Mouse (Mus musculus) lung, embryonic 16.5 days (tissue): Measurements from ENCODE around the gene Commd8. TPM values are rescaled to one million over a fixed set of nuclear protein-coding genes. Genes with fewer than 3 reads are reported as not detected.

Experiments used
- ATAC-seq: fragments of 200-750 bp; cut with Nextera tagmentation; 2 replicates; pipeline ENCODE4 v1.8.0; 2017; ENCODE audit warnings: low read depth, mild to moderate bottlenecking, moderate library complexity
- H3K27ac ChIP-seq: fragments of 300-500 bp; sonication (generic); 2 replicates; pipeline ENCODE4 v1.5.1; 2014; ENCODE audit warnings: mild to moderate bottlenecking, control low read depth, low read length
- H3K27me3 ChIP-seq: fragments of 300-500 bp; sonication (generic); 2 replicates; pipeline ENCODE4 v1.6.1; 2014; ENCODE audit warnings: low read depth, low read length, mixed read lengths; ENCODE audit not compliant: control insufficient read depth, insufficient read depth
- H3K36me3 ChIP-seq: fragments of 300-500 bp; sonication (generic); 2 replicates; pipeline ENCODE4 v1.6.1; 2014; ENCODE audit warnings: low read length; ENCODE audit not compliant: control insufficient read depth, insufficient read depth
- H3K4me1 ChIP-seq: fragments of 300-500 bp; sonication (generic); replicated peaks from 2 replicates; pipeline ENCODE4 v1.6.1; 2014; ENCODE audit warnings: low read length, mixed read lengths; ENCODE audit not compliant: control insufficient read depth, insufficient read depth
- H3K4me2 ChIP-seq: fragments of 300-500 bp; sonication (generic); 2 replicates; pipeline ENCODE4 v1.6.1; 2014; ENCODE audit warnings: low read depth, low read length, control low read depth
- H3K4me3 ChIP-seq: fragments of 300-500 bp; sonication (generic); 2 replicates; pipeline ENCODE4 v1.5.1; 2014; ENCODE audit warnings: mild to moderate bottlenecking, low read length, control low read depth
- H3K9ac ChIP-seq: fragments of 300-500 bp; sonication (generic); 2 replicates; pipeline ENCODE4 v1.6.1; 2014; ENCODE audit warnings: low read length, control low read depth
- H3K9me3 ChIP-seq: fragments of 300-500 bp; sonication (generic); 2 replicates; pipeline ENCODE4 v1.6.1; 2016; ENCODE audit warnings: low read length; ENCODE audit not compliant: control insufficient read depth
- WGBS: fragments of 180-500 bp; shearing (Covaris S2); extraction: QIAGEN DNeasy Blood & Tissue Kit; methylation state at CpG from one replicate; pipeline ENCODE4 v1.1.7; 2014; 5-methylcytosine and 5-hydroxymethylcytosine counted together
- polyA plus RNA-seq: library from polyadenylated mRNA; unstranded; fragments of >200 nt; fragmentation: Nextera tagmentation; extraction: Ambion mirVana; gene quantifications from 2 replicates; pipeline ENCODE4 v1.2.1, GENCODE M21; 2015

The Commd8 gene
- polyA plus RNA-seq, 1 experiment from 2014 or later: 132 TPM

- no peak overlapping the region for H3K9ac ChIP-seq
- no peak for ATAC-seq
- H3K4me2 ChIP-seq: no peak overlapping the region
- no peak overlapping the region for H3K4me3 ChIP-seq
- H3K27ac ChIP-seq: no peak overlapping the region
- H3K9me3 ChIP-seq: no peaks in the 10 kb centered on the region
- WGBS: 57% methylated on average over 10 of the region's 10 CpGs
- no peaks in the 10 kb centered on the region for H3K27me3 ChIP-seq
- H3K4me1 ChIP-seq: peaks cover 10% of the 10 kb centered on the region
- H3K36me3 ChIP-seq: no peaks in the 10 kb centered on the region
Observed at GRCm38 (mm10) chr5:72202016-72202415, 34.0 kb upstream of the Commd8 start.

GRCm38 (mm10) chr5:72201600-72201999 is 33.6 kb upstream of the Commd8 start:
- no peaks in the 10 kb centered on the region for H3K27me3 ChIP-seq
- 33% methylated on average over 7 of the region's 7 CpGs for WGBS
- H3K9ac ChIP-seq: no peak overlapping the region
- H3K27ac ChIP-seq: no peak overlapping the region
- H3K36me3 ChIP-seq: no peaks in the 10 kb centered on the region
- H3K4me3 ChIP-seq: no peak overlapping the region
- no peak overlapping the region for H3K4me2 ChIP-seq
- H3K4me1 ChIP-seq: peaks cover 10% of the 10 kb centered on the region
- no peaks in the 10 kb centered on the region for H3K9me3 ChIP-seq
- no peak for ATAC-seq

DNA sequence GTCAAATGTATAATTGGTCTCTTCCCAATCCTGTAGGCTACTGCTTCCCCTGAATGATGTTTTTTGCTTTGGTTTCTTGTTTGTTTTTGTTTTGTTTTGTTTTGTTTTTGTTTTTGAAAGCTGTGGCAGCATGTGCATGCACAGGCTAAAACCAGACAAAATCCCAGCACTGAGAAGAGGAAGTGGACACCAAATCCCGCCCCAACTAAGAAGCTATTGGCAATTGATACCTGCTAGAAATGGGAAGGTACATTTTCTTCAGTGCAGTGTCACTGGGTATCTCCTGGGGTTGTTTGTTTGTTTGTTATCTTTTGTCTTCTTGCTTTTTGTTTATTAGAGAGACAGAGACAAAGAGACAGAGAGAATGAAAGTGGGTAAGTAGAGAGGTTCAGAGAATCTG is 27.5 kb upstream of the Commd8 start:
- 73% methylated on average over 1 of the region's 1 CpGs for WGBS

GRCm38 (mm10) chr5:72191932-72192331 is 23.9 kb upstream of the Commd8 start:
- H3K4me3 ChIP-seq: no peak overlapping the region
- H3K4me1 ChIP-seq: no peaks in the 10 kb centered on the region
- no peak overlapping the region for H3K4me2 ChIP-seq
- no peak overlapping the region for H3K9ac ChIP-seq
- no peaks in the 10 kb centered on the region for H3K27me3 ChIP-seq
- no peak overlapping the region for H3K27ac ChIP-seq
- ATAC-seq: no peak
- no peaks in the 10 kb centered on the region for H3K36me3 ChIP-seq
- no peaks in the 10 kb centered on the region for H3K9me3 ChIP-seq
- 72% methylated on average over 5 of the region's 5 CpGs for WGBS

More for the DNA sequence above, 27.5 kb upstream of the Commd8 start:
- no peak for ATAC-seq
- H3K27ac ChIP-seq: no peak overlapping the region
- no peaks in the 10 kb centered on the region for H3K4me1 ChIP-seq
- H3K27me3 ChIP-seq: no peaks in the 10 kb centered on the region
- H3K9ac ChIP-seq: no peak overlapping the region
- no peak overlapping the region for H3K4me3 ChIP-seq
- H3K36me3 ChIP-seq: no peaks in the 10 kb centered on the region
- H3K9me3 ChIP-seq: no peaks in the 10 kb centered on the region
- no peak overlapping the region for H3K4me2 ChIP-seq

- Histone ChIP-seq H3K4me3 (no peak overlapping the region), H3K27ac (no peak overlapping the region), H3K27me3 (no peaks in the 10 kb centered on the region), H3K36me3 (no peaks in the 10 kb centered on the region), H3K9ac (no peak overlapping the region), H3K4me2 (no peak overlapping the region), H3K9me3 (no peaks in the 10 kb centered on the region), H3K4me1 (no peaks in the 10 kb centered on the region)
- no peak for ATAC-seq
- WGBS: 77% methylated on average over 7 of the region's 7 CpGs
Observed at GRCm38 (mm10) chr5:72191154-72191553, 23.2 kb upstream of the Commd8 start.

DNA sequence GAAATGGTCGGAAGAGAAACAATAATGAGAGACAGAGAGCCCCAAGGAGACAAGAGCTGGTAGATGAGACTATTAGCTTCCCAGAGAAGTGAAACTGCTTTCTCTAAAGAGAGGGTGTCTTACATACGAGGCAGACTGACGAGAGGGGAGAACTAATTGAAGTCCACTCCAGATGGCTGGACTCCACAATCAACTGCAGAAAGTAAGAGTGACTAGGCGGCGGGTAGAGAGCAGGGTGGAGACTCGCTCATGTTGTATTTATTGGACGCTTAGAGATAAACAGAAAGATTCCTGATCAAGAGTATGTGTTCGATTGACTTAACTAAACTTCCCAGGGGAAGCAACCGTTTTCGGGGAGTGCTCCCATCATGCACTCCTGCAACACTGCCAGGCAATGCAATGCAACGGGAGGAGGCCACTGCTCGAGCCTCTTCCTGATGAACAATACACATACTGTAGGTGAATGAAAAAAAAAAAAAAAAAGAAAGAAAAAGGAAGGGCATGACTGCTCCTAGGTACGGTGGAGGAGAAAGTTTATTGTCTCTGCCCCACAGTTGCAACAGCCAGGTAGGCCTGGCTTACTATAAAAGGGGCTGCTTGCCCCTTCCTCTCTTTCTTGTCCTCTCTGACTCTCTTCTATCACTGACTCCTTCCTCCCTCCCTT is 16.6 kb upstream of the Commd8 start:
- Histone ChIP-seq H3K27me3 (no peaks in the 10 kb centered on the region), H3K4me2 (no peak overlapping the region), H3K36me3 (no peaks in the 10 kb centered on the region), H3K9me3 (no peaks in the 10 kb centered on the region), H3K9ac (no peak overlapping the region), H3K4me1 (no peaks in the 10 kb centered on the region), H3K4me3 (no peak overlapping the region), H3K27ac (no peak overlapping the region)
- ATAC-seq: no peak
- 67% methylated on average over 13 of the region's 13 CpGs for WGBS

DNA sequence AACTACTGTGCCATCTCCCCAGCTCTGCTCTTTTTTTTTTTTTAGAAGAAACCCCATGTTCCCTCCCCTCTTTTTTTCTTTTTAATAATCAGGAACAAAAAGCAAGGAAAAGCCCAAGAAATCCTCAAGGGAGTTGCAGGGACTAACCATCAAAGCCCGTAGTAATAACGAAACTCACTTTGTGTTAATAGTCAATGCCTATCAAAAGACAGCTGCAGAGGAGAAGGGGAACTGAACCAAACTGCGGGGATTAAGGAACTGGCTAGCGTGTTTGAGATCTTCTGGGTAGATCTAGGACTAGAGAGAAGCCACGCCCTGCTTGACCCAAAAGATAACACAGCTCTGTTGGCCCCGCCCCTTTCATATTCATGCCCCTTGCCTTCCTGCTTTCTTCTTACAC is 15.9 kb upstream of the Commd8 start:
- H3K9me3 ChIP-seq: no peaks in the 10 kb centered on the region
- WGBS: 75% methylated on average over 6 of the region's 6 CpGs

GRCm38 (mm10) chr5:72182804-72183203 is 14.8 kb upstream of the Commd8 start:
- Histone ChIP-seq H3K36me3 (no peaks in the 10 kb centered on the region), H3K4me3 (no peak overlapping the region), H3K27me3 (no peaks in the 10 kb centered on the region), H3K9ac (no peak overlapping the region), H3K9me3 (no peaks in the 10 kb centered on the region), H3K4me2 (no peak overlapping the region), H3K27ac (no peak overlapping the region), H3K4me1 (no peaks in the 10 kb centered on the region)
- WGBS: 88% methylated on average over 4 of the region's 4 CpGs
- ATAC-seq: no peak

More for the DNA sequence above, 15.9 kb upstream of the Commd8 start:
- H3K36me3 ChIP-seq: no peaks in the 10 kb centered on the region
- H3K4me3 ChIP-seq: no peak overlapping the region
- no peaks in the 10 kb centered on the region for H3K27me3 ChIP-seq
- no peak overlapping the region for H3K27ac ChIP-seq
- H3K9ac ChIP-seq: no peak overlapping the region
- ATAC-seq: no peak
- H3K4me2 ChIP-seq: no peak overlapping the region
- H3K4me1 ChIP-seq: no peaks in the 10 kb centered on the region

- ATAC-seq: no peak
- Histone ChIP-seq H3K9ac (no peak overlapping the region), H3K4me2 (no peak overlapping the region), H3K27ac (no peak overlapping the region), H3K9me3 (no peaks in the 10 kb centered on the region), H3K4me1 (no peaks in the 10 kb centered on the region), H3K27me3 (no peaks in the 10 kb centered on the region), H3K4me3 (no peak overlapping the region), H3K36me3 (no peaks in the 10 kb centered on the region)
- WGBS: 19% methylated on average over 1 of the region's 1 CpGs
Observed at GRCm38 (mm10) chr5:72181194-72181593, 13.2 kb upstream of the Commd8 start.
